Mouse (Mus musculus): Measurements from ENCODE around the gene Supv3l1. TPM values are rescaled to one million over a fixed set of nuclear protein-coding genes. Genes with fewer than 3 reads are reported as not detected.
"Not testable (repeated sequence)": the region's sequence is repeated elsewhere in the genome, so short reads cannot be mapped to it uniquely, and the experiment has no call there.

Gene Supv3l1
- polyA plus RNA-seq, 1 experiment from 2014 or later, result 30.7 TPM

DNA sequence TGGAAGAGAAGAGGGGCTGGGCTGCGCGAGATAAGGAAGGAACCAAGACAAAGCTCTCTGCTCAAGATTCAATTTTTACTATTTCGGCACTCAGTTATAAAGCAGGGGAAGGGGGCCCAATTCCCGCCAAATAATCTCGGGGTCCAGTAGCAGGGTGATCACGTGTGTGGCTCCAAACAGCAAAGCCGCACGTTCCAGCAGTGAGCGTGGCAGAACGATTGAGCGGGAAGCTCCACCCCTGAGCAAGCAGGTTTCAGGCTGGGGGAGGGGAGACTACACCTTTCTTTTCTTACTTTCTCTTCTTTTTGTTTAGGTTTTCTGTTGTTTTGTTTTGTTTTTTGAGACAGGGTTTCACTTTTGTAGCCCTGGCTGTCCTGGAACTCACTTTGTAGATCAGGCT is 2.5 kb upstream of the Supv3l1 start:
- H3K27ac ChIP-seq; ATAC-seq; H3K9ac ChIP-seq; H3K27me3 ChIP-seq (replicated peaks); H3K4me2 ChIP-seq; H3K4me3 ChIP-seq; H3K9me3 ChIP-seq (replicated peaks): not testable (repeated sequence)
- H3K4me1 ChIP-seq, result peaks cover 37% of the 10 kb centered on the region
- WGBS (ENCODE audit: insufficient replicate concordance), result 57% methylated on average over 11 of the region's 11 CpGs
- peaks cover 46% of the 10 kb centered on the region for H3K36me3 ChIP-seq

GRCm38 (mm10) chr10:62450280-62450640 is 722 bp upstream of the Supv3l1 start:
- peak overlapping the region; percentile 85 for H3K27ac ChIP-seq
- peak; percentile 46; the same call in 1 of the 2 replicates for ATAC-seq
- peak overlapping the region; percentile 76 for H3K4me2 ChIP-seq
- no peaks in the 10 kb centered on the region for H3K9me3 ChIP-seq (replicated peaks)
- peak overlapping the region; percentile 100 for H3K4me3 ChIP-seq
- 31% methylated on average over 18 of the region's 18 CpGs for WGBS (ENCODE audit: insufficient replicate concordance)
- peaks cover 37% of the 10 kb centered on the region for H3K4me1 ChIP-seq
- H3K9ac ChIP-seq, result peak overlapping the region; percentile 97
- H3K36me3 ChIP-seq, result peaks cover 48% of the 10 kb centered on the region
- H3K27me3 ChIP-seq (replicated peaks), result no peaks in the 10 kb centered on the region

DNA sequence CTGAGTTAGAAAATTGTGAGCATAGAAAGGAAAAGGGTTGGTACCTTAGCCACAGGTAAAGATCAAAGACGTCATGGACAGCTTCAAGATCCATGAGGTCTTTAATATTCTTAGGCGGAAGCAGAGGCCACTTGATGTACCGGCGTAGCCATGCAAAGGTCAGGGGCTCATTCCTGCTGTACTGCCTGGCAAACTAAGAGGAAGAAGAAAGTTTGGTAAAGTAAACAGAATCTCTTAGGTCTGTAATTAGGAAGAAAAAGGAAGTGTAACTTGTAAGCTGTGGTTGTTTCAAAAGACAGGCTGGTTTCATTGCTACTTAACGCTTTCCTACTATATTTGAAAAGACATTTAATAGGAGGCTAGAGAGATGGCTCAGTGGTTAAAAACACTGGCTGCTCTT is 19.1 kb downstream of the Supv3l1 start:
- Histone ChIP-seq H3K36me3 (peaks cover 79% of the 10 kb centered on the region), H3K9ac (no peak overlapping the region), H3K4me2 (no peak overlapping the region), H3K4me3 (no peak overlapping the region), H3K9me3 (replicated peaks) (no peaks in the 10 kb centered on the region), H3K27me3 (replicated peaks) (no peaks in the 10 kb centered on the region), H3K4me1 (0 out of 2 replicates have a peak, but pooled peaks cover 2% of the 10 kb centered on the region), H3K27ac (no peak overlapping the region)
- 83% methylated on average over 5 of the region's 5 CpGs for WGBS (ENCODE audit: insufficient replicate concordance)
- no peak for ATAC-seq

DNA sequence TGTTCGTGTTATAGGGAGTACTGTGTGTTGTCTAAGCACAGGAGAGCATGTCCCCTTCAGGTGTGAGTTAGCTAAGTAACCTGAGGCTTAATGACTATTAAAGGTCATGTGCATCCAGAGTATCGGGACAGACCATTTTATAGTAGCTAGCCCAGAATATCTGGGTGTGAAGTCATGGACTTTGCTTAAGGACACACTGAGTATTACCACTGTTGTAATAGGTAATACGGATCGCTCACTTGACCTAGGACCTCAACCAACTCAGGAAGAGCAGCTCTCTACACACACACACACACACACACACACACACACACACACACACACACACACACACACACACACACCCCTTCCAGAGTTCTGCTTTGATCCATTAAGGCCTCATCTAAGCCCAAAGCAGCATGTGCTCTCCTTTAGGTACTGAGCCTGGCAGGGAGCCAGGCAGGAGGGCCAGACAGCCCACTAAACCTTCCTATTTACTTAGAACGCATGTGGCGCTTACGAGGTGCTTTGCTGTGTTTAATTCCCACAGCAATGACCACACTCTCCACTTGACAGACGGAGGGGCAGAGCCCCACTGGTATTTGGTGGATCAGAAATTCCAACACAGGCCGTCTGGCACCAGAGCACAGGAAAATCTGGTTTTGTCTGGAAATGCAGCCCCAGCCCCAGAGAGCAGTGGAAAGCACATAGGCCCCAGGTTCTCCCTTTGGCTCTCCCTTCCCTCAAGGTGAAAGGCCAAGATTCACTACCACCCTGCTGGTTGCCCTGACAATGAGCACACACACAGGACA is 24.3 kb downstream of the Supv3l1 start:
- Histone ChIP-seq H3K27me3 (replicated peaks) (no peaks in the 10 kb centered on the region), H3K9me3 (replicated peaks) (no peaks in the 10 kb centered on the region), H3K27ac (peak overlapping the region; percentile 53; the same call in 1 of the 2 replicates), H3K4me1 (peaks cover 13% of the 10 kb centered on the region), H3K36me3 (peaks cover 28% of the 10 kb centered on the region), H3K4me3 (no peak overlapping the region), H3K4me2 (no peak overlapping the region), H3K9ac (no peak overlapping the region)
- WGBS (ENCODE audit: insufficient replicate concordance), result 53% methylated on average over 9 of the region's 9 CpGs
- ATAC-seq, result 0 out of 2 replicates have a peak, but pooled peaks have one; percentile 19

GRCm38 (mm10) chr10:62422255-62422654 is 27.3 kb downstream of the Supv3l1 start, which contains the start of gene Hkdc1:
Hkdc1 (minus strand) TSS chr10:62422491.
- Histone ChIP-seq H3K4me1 (peaks cover 13% of the 10 kb centered on the region), H3K9me3 (replicated peaks) (no peaks in the 10 kb centered on the region), H3K9ac (no peak within 1 kb of the TSS), H3K27ac (no peak within 1 kb of the TSS), H3K27me3 (replicated peaks) (0 out of 2 replicates have a peak, but pooled peaks cover 7% of the 10 kb centered on the region), H3K36me3 (no peaks in the 10 kb centered on the region), H3K4me2 (peak within 1 kb of the TSS; percentile 35), H3K4me3 (peak within 1 kb of the TSS; percentile 15; the same call in 1 of the 2 replicates)
- peak; percentile 38; the same call in 1 of the 2 replicates for ATAC-seq
- 50% methylated on average over 15 of the region's 15 CpGs for whole genome bisulfite sequencing (ENCODE audit: insufficient replicate concordance)

DNA sequence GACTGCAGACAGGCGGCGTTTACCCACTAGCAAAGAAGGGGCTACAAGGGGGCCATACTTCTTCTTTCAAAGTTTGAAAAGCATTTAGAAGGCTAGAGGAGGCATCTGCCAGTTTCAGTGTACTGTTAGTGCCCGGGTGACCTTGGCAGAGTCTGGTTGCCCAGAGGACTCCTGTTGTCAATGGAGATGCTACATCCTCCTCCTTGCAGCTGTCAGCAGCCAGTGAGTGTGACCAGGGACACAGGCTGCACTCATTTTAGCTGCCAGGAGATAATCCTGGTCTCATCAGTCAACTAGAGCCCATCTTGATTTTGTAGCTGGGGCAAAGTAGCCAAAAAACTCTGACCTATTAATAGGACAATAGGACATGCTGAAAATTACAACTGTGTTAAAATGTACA is 28.4 kb downstream of the Supv3l1 start:
- Histone ChIP-seq H3K27me3 (replicated peaks) (0 out of 2 replicates have a peak, but pooled peaks cover 8% of the 10 kb centered on the region), H3K9me3 (replicated peaks) (no peaks in the 10 kb centered on the region), H3K9ac (no peak overlapping the region), H3K27ac (no peak overlapping the region), H3K36me3 (no peaks in the 10 kb centered on the region), H3K4me1 (peaks cover 13% of the 10 kb centered on the region), H3K4me3 (peak overlapping the region; percentile 4; the same call in 1 of the 2 replicates), H3K4me2 (peak overlapping the region; percentile 35)
- 74% methylated on average over 3 of the region's 3 CpGs for WGBS (ENCODE audit: insufficient replicate concordance)
- ATAC-seq, result no peak

DNA sequence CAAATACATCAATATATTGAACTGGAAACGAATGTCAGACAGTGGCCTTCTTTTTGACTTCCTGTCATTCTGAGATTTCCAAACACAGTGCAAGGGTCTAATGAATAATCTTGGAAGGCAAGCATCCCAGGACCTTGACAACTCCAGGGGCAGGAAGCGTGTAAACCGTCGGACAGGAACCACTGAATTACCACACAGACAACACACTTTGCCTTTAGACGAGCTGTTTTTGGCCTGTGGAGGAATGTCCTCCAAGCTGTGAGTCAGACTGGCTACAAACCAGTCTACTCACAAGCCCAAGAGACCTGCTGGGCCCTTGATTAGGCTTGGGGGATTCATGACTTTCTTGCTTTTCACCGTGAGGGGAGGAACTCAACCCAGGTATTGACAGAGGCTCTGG is 29.1 kb downstream of the Supv3l1 start:
- H3K27me3 ChIP-seq (replicated peaks), result 0 out of 2 replicates have a peak, but pooled peaks cover 8% of the 10 kb centered on the region
- no peaks in the 10 kb centered on the region for H3K36me3 ChIP-seq
- WGBS (ENCODE audit: insufficient replicate concordance), result 51% methylated on average over 6 of the region's 6 CpGs
- no peak for ATAC-seq
- H3K27ac ChIP-seq, result no peak overlapping the region
- H3K4me3 ChIP-seq, result no peak overlapping the region
- no peak overlapping the region for H3K9ac ChIP-seq
- H3K9me3 ChIP-seq (replicated peaks), result no peaks in the 10 kb centered on the region
- peak overlapping the region; percentile 35 for H3K4me2 ChIP-seq
- peaks cover 16% of the 10 kb centered on the region for H3K4me1 ChIP-seq

DNA sequence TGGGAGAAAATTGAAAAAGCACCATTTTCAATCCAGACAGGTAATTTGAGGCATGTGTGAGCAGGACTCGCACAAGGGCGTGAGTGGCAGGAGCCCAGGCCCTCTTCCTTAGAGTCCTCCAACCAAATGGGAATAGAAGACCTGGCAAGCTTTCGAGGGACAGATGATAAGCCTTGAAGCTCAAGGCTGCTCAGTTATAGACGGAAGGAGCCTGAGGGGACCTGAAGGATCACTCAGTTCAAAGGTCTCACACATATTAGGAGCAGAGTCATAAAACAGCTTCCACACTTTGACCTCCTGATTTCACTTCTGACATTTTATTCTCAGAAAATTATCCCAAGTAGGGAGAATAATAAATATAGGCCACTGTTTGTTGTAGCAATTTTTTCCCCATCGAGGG is 30.1 kb downstream of the Supv3l1 start:
- Histone ChIP-seq H3K27ac (no peak overlapping the region), H3K4me3 (no peak overlapping the region), H3K4me2 (no peak overlapping the region), H3K9me3 (replicated peaks) (no peaks in the 10 kb centered on the region), H3K4me1 (peaks cover 9% of the 10 kb centered on the region; the same call in 1 of the 2 replicates), H3K36me3 (no peaks in the 10 kb centered on the region), H3K9ac (no peak overlapping the region), H3K27me3 (replicated peaks) (0 out of 2 replicates have a peak, but pooled peaks cover 8% of the 10 kb centered on the region)
- ATAC-seq, result no peak
- 69% methylated on average over 5 of the region's 5 CpGs for WGBS (ENCODE audit: insufficient replicate concordance)

- no peaks in the 10 kb centered on the region for H3K9me3 ChIP-seq (replicated peaks)
- 73% methylated on average over 7 of the region's 7 CpGs for WGBS (ENCODE audit: insufficient replicate concordance)
- H3K4me3 ChIP-seq, result no peak overlapping the region
- ATAC-seq, result no peak
- no peak overlapping the region for H3K4me2 ChIP-seq
- 0 out of 2 replicates have a peak, but pooled peaks cover 8% of the 10 kb centered on the region for H3K27me3 ChIP-seq (replicated peaks)
- peaks cover 6% of the 10 kb centered on the region; the same call in 1 of the 2 replicates for H3K4me1 ChIP-seq
- H3K9ac ChIP-seq, result no peak overlapping the region
- no peak overlapping the region for H3K27ac ChIP-seq
- H3K36me3 ChIP-seq, result no peaks in the 10 kb centered on the region
Observed at GRCm38 (mm10) chr10:62418831-62419356, 30.6 kb downstream of the Supv3l1 start.

DNA sequence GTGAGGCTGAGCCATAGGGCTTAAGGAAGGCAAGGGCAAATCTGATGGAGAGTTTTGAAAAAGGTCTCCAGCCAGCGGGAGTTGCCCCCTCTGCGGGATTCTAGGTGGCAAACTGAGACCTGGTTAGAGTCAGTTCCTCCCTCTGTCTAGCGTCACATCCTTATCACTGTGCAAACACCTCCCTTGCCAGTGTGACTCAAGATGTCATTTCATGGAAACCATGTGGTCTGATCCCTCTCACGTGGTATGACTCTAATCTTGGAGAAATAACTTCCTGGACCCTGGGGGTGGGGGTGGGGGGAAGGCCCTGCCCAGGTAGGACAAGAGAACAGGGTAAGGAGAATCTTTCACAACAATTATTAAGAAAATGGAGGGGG is 35.9 kb downstream of the Supv3l1 start:
- no peaks in the 10 kb centered on the region for H3K9me3 ChIP-seq (replicated peaks)
- H3K27ac ChIP-seq, result no peak overlapping the region
- WGBS (ENCODE audit: insufficient replicate concordance), result 5% methylated on average over 4 of the region's 4 CpGs
- H3K36me3 ChIP-seq, result no peaks in the 10 kb centered on the region
- peak; percentile 41; the same call in 1 of the 2 replicates for ATAC-seq
- H3K4me2 ChIP-seq, result peak overlapping the region; percentile 22
- H3K9ac ChIP-seq, result no peak overlapping the region
- peaks cover 22% of the 10 kb centered on the region for H3K4me1 ChIP-seq
- H3K4me3 ChIP-seq, result no peak overlapping the region
- peaks cover 20% of the 10 kb centered on the region for H3K27me3 ChIP-seq (replicated peaks)

DNA sequence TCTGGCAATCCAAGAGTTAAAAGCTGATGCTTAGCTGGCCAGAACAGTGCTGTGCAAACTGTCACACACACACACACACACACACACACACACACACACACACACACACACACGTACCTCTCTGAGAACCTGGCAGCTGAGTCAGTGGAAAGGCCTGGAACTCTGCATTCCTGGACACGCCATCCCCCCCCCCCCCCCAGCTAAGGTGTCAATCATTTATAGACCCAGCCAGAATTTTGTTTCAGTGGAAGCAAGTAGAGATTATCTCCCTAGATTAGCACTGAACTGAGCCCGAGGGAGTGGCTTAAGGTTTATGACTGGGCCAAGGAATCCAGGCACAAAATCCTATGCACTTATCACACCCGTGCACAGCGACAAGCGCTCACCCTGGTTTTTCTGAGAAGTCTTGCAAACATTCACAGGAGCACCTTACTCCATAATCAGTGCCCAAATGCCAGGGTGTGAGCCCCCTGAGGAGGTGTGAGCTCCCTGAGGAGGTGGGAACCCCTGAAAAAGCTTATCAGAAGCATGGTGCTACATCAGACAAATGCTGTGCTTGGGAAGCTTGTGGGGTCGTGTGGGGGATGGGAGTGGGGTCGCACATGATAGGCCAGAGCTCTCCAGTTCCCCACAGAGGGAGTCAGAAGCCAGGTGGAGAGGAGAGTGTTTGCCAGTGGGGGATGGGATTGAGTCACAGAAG is 36.5 kb downstream of the Supv3l1 start:
- H3K4me3 ChIP-seq, result no peak overlapping the region
- no peak overlapping the region for H3K9ac ChIP-seq
- peaks cover 22% of the 10 kb centered on the region for H3K4me1 ChIP-seq
- WGBS (ENCODE audit: insufficient replicate concordance), result 8% methylated on average over 8 of the region's 8 CpGs
- no peaks in the 10 kb centered on the region for H3K36me3 ChIP-seq
- no peak overlapping the region for H3K27ac ChIP-seq
- H3K27me3 ChIP-seq (replicated peaks), result peaks cover 20% of the 10 kb centered on the region
- H3K4me2 ChIP-seq, result peak overlapping the region; percentile 22
- ATAC-seq, result peak; percentile 20; the same call in 1 of the 2 replicates
- no peaks in the 10 kb centered on the region for H3K9me3 ChIP-seq (replicated peaks)

All from liver, embryonic 12.5 days (tissue).